Mouse (Mus musculus): ENCODE measurements around the gene Gucy1b1. TPM values are rescaled to one million over a fixed set of nuclear protein-coding genes. Genes with fewer than 3 reads are reported as not detected.

Gucy1b1 gene
- polyA plus RNA-seq (2016; fragmentation: Nextera tagmentation; extraction: Ambion mirVana): 1.3 and 1.9 TPM in 2 replicates

GRCm38 (mm10) chr3:82074201-82074851, at the start of gene Gucy1b1:
Gene Gucy1b1 (minus strand): TSS chr3:82074689.
- WGBS: 2% methylated on average over 25 of the region's 25 CpGs
- Histone ChIP-seq H3K27ac (peak within 1 kb of the TSS; percentile 46; the same call in 1 of the 2 replicates), H3K27me3 (ENCODE audit: low read depth, poor library complexity, severe bottlenecking) (peaks cover 34% of the 10 kb centered on the region), H3K36me3 (no peaks in the 10 kb centered on the region), H3K4me1 (peaks cover 12% of the 10 kb centered on the region), H3K9me3 (replicated peaks) (no peaks in the 10 kb centered on the region), H3K4me3 (peak within 1 kb of the TSS; percentile 59)
- peak; percentile 70 for DNase-seq (ENCODE audit: low spot score)

- no peak overlapping the region for H3K4me3 ChIP-seq
- no peak for DNase-seq (ENCODE audit: low spot score)
- no peaks in the 10 kb centered on the region for H3K4me1 ChIP-seq
- no peaks in the 10 kb centered on the region for H3K9me3 ChIP-seq (replicated peaks)
- no peaks in the 10 kb centered on the region for H3K36me3 ChIP-seq
- H3K27ac ChIP-seq: no peak overlapping the region
- WGBS: 77% methylated on average over 1 of the region's 1 CpGs
- H3K27me3 ChIP-seq (ENCODE audit: low read depth, poor library complexity, severe bottlenecking): no peaks in the 10 kb centered on the region
These were observed 44.4 kb upstream of the Gucy1b1 start for GRCm38 (mm10) chr3:82118916-82119315.

GRCm38 (mm10) chr3:82112439-82112838, 38.0 kb upstream of the Gucy1b1 start:
- Histone ChIP-seq H3K4me3 (no peak overlapping the region), H3K27me3 (ENCODE audit: low read depth, poor library complexity, severe bottlenecking) (no peaks in the 10 kb centered on the region)
- no peak for DNase-seq (ENCODE audit: low spot score)

GRCm38 (mm10) chr3:82111986-82112385, 37.5 kb upstream of the Gucy1b1 start:
- no peaks in the 10 kb centered on the region for H3K9me3 ChIP-seq (replicated peaks)
- no peaks in the 10 kb centered on the region for H3K27me3 ChIP-seq (ENCODE audit: low read depth, poor library complexity, severe bottlenecking)
- H3K27ac ChIP-seq: no peak overlapping the region
- H3K36me3 ChIP-seq: no peaks in the 10 kb centered on the region
- WGBS: 82% methylated on average over 3 of the region's 3 CpGs
- H3K4me3 ChIP-seq: no peak overlapping the region
- H3K4me1 ChIP-seq: no peaks in the 10 kb centered on the region
- DNase-seq (ENCODE audit: low spot score): no peak

More at GRCm38 (mm10) chr3:82112439-82112838, 38.0 kb upstream of the Gucy1b1 start:
- H3K27ac ChIP-seq: no peak overlapping the region
- 62% methylated on average over 2 of the region's 2 CpGs for WGBS
- no peaks in the 10 kb centered on the region for H3K9me3 ChIP-seq (replicated peaks)
- no peaks in the 10 kb centered on the region for H3K36me3 ChIP-seq
- H3K4me1 ChIP-seq: no peaks in the 10 kb centered on the region

- WGBS: 91% methylated on average over 15 of the region's 15 CpGs
- Histone ChIP-seq H3K4me3 (no peak overlapping the region), H3K9me3 (replicated peaks) (no peaks in the 10 kb centered on the region), H3K27me3 (ENCODE audit: low read depth, poor library complexity, severe bottlenecking) (no peaks in the 10 kb centered on the region), H3K4me1 (no peaks in the 10 kb centered on the region), H3K27ac (no peak overlapping the region), H3K36me3 (no peaks in the 10 kb centered on the region)
- no peak for DNase-seq (ENCODE audit: low spot score)
These were observed 34.5 kb upstream of the Gucy1b1 start for GRCm38 (mm10) chr3:82108951-82109350.

GRCm38 (mm10) chr3:82104229-82104628, 29.7 kb upstream of the Gucy1b1 start:
- no peaks in the 10 kb centered on the region for H3K36me3 ChIP-seq
- H3K27me3 ChIP-seq (ENCODE audit: low read depth, poor library complexity, severe bottlenecking): no peaks in the 10 kb centered on the region
- no peak for DNase-seq (ENCODE audit: low spot score)
- H3K27ac ChIP-seq: no peak overlapping the region
- no peaks in the 10 kb centered on the region for H3K9me3 ChIP-seq (replicated peaks)
- 83% methylated on average over 6 of the region's 6 CpGs for WGBS
- H3K4me3 ChIP-seq: no peak overlapping the region
- H3K4me1 ChIP-seq: no peaks in the 10 kb centered on the region

GRCm38 (mm10) chr3:82099127-82099526, 24.6 kb upstream of the Gucy1b1 start:
- WGBS: 80% methylated on average over 6 of the region's 6 CpGs
- H3K36me3 ChIP-seq: no peaks in the 10 kb centered on the region

GRCm38 (mm10) chr3:82096801-82097200, 22.3 kb upstream of the Gucy1b1 start:
- no peak overlapping the region for H3K4me3 ChIP-seq
- H3K4me1 ChIP-seq: no peaks in the 10 kb centered on the region
- no peaks in the 10 kb centered on the region for H3K9me3 ChIP-seq (replicated peaks)
- no peaks in the 10 kb centered on the region for H3K36me3 ChIP-seq
- H3K27me3 ChIP-seq (ENCODE audit: low read depth, poor library complexity, severe bottlenecking): no peaks in the 10 kb centered on the region
- H3K27ac ChIP-seq: no peak overlapping the region
- 69% methylated on average over 2 of the region's 2 CpGs for WGBS
- no peak for DNase-seq (ENCODE audit: low spot score)

More at GRCm38 (mm10) chr3:82099127-82099526, 24.6 kb upstream of the Gucy1b1 start:
- no peaks in the 10 kb centered on the region for H3K4me1 ChIP-seq
- DNase-seq (ENCODE audit: low spot score): no peak
- H3K9me3 ChIP-seq (replicated peaks): no peaks in the 10 kb centered on the region
- H3K4me3 ChIP-seq: no peak overlapping the region
- no peak overlapping the region for H3K27ac ChIP-seq
- no peaks in the 10 kb centered on the region for H3K27me3 ChIP-seq (ENCODE audit: low read depth, poor library complexity, severe bottlenecking)

- Histone ChIP-seq H3K27ac (peak overlapping the region; percentile 46; the same call in 1 of the 2 replicates), H3K27me3 (ENCODE audit: low read depth, poor library complexity, severe bottlenecking) (peaks cover 34% of the 10 kb centered on the region), H3K9me3 (replicated peaks) (no peaks in the 10 kb centered on the region), H3K4me1 (peaks cover 12% of the 10 kb centered on the region), H3K4me3 (peak overlapping the region; percentile 59), H3K36me3 (no peaks in the 10 kb centered on the region)
- DNase-seq (ENCODE audit: low spot score): peak; percentile 54
- WGBS: under 1% methylated on average over 34 of the region's 34 CpGs
These were observed 728 bp downstream of the Gucy1b1 start for GRCm38 (mm10) chr3:82073741-82074181.

- peaks cover 6% of the 10 kb centered on the region for H3K27me3 ChIP-seq (ENCODE audit: low read depth, poor library complexity, severe bottlenecking)
- H3K36me3 ChIP-seq: no peaks in the 10 kb centered on the region
- H3K27ac ChIP-seq: no peak overlapping the region
- no peak overlapping the region for H3K4me3 ChIP-seq
- H3K4me1 ChIP-seq: no peaks in the 10 kb centered on the region
- no peak for DNase-seq (ENCODE audit: low spot score)
- no peaks in the 10 kb centered on the region for H3K9me3 ChIP-seq (replicated peaks)
- WGBS: 70% methylated on average over 5 of the region's 5 CpGs
These were observed 6.7 kb downstream of the Gucy1b1 start for GRCm38 (mm10) chr3:82067830-82068229.

- Histone ChIP-seq H3K9me3 (replicated peaks) (no peaks in the 10 kb centered on the region), H3K36me3 (no peaks in the 10 kb centered on the region), H3K27ac (no peak overlapping the region), H3K27me3 (ENCODE audit: low read depth, poor library complexity, severe bottlenecking) (no peaks in the 10 kb centered on the region), H3K4me3 (no peak overlapping the region), H3K4me1 (no peaks in the 10 kb centered on the region)
- DNase-seq (ENCODE audit: low spot score): no peak
- WGBS: 54% methylated on average over 9 of the region's 9 CpGs
These were observed 12.9 kb downstream of the Gucy1b1 start for GRCm38 (mm10) chr3:82061402-82062180.

GRCm38 (mm10) chr3:82057201-82057600, 17.3 kb downstream of the Gucy1b1 start:
- no peaks in the 10 kb centered on the region for H3K36me3 ChIP-seq
- peaks cover 5% of the 10 kb centered on the region; the same call in 1 of the 2 replicates for H3K4me1 ChIP-seq
- no peak overlapping the region for H3K4me3 ChIP-seq
- H3K27me3 ChIP-seq (ENCODE audit: low read depth, poor library complexity, severe bottlenecking): no peaks in the 10 kb centered on the region
- WGBS: 62% methylated on average over 5 of the region's 5 CpGs
- no peak for DNase-seq (ENCODE audit: low spot score)
- no peak overlapping the region for H3K27ac ChIP-seq
- no peaks in the 10 kb centered on the region for H3K9me3 ChIP-seq (replicated peaks)

All from limb, embryonic 10.5 days (tissue).